Mouse (Mus musculus) neural tube, embryonic 11.5 days (tissue): Measurements from ENCODE around the gene Gm1604a. TPM values are rescaled to one million over a fixed set of nuclear protein-coding genes. Genes with fewer than 3 reads are reported as not detected.
"Not testable (repeated sequence)": the region's sequence is repeated elsewhere in the genome, so short reads cannot be mapped to it uniquely, and the experiment has no call there.

Experiments used
- ATAC-seq: fragments of 200-750 bp; cut with Nextera tagmentation; 2 replicates; pipeline ENCODE4 v1.8.0; 2017; ENCODE audit warnings: moderate number of reproducible peaks, mild to moderate bottlenecking, moderate TSS enrichment, moderate library complexity; ENCODE audit not compliant: insufficient read depth, low FRiP score, low TSS enrichment
- DNase-seq: peaks from one replicate; pipeline ENCODE4 v3.0.0-alpha.2; 2015; ENCODE audit warnings: low spot score
- H3K27ac ChIP-seq: fragments of 300-500 bp; sonication (generic); 2 replicates; pipeline ENCODE4 v1.5.1; 2014; ENCODE audit warnings: low read depth, mild to moderate bottlenecking, low read length
- H3K27me3 ChIP-seq: fragments of 300-500 bp; sonication (generic); 2 replicates; pipeline ENCODE4 v1.6.1; 2014; ENCODE audit warnings: mild to moderate bottlenecking, low read length, mixed read lengths; ENCODE audit not compliant: control insufficient read depth, insufficient read depth
- H3K36me3 ChIP-seq: fragments of 300-500 bp; sonication (generic); 2 replicates; pipeline ENCODE4 v1.6.1; 2014; ENCODE audit warnings: mild to moderate bottlenecking, low read length, moderate library complexity, mixed read lengths; ENCODE audit not compliant: control insufficient read depth, insufficient read depth
- H3K4me1 ChIP-seq: fragments of 300-500 bp; sonication (generic); 2 replicates; pipeline ENCODE4 v1.6.1; 2014; ENCODE audit warnings: low read length, mixed read lengths; ENCODE audit not compliant: control insufficient read depth, insufficient read depth
- H3K4me2 ChIP-seq: fragments of 300-500 bp; sonication (generic); 2 replicates; pipeline ENCODE4 v1.6.1; 2014; ENCODE audit warnings: low read depth, mild to moderate bottlenecking, moderate library complexity
- H3K4me3 ChIP-seq: fragments of 300-500 bp; sonication (generic); 2 replicates; pipeline ENCODE4 v1.5.1; 2014; ENCODE audit warnings: low read depth, low read length
- H3K9ac ChIP-seq: fragments of 300-500 bp; sonication (generic); 2 replicates; pipeline ENCODE4 v1.6.1; 2014; ENCODE audit warnings: mild to moderate bottlenecking, low read length
- H3K9me3 ChIP-seq: fragments of 300-500 bp; sonication (generic); 2 replicates; pipeline ENCODE4 v1.6.1; 2016; ENCODE audit warnings: low read length; ENCODE audit not compliant: control insufficient read depth
- WGBS: fragments of 180-500 bp; shearing (Covaris S2); extraction: QIAGEN DNeasy Blood & Tissue Kit; methylation state at CpG from one replicate; pipeline ENCODE4 v1.1.7; 2014; 5-methylcytosine and 5-hydroxymethylcytosine counted together
- polyA plus RNA-seq: library from polyadenylated mRNA; unstranded; fragments of >200 nt; fragmentation: Nextera tagmentation; extraction: Ambion mirVana; gene quantifications from 2 replicates; pipeline ENCODE4 v1.2.1, GENCODE M21; 2014

Gene Gm1604a
- polyA plus RNA-seq, 1 experiment from 2014 or later, result not detected

- H3K9ac ChIP-seq, DNase-seq, ATAC-seq, H3K36me3 ChIP-seq, H3K4me1 ChIP-seq, H3K27ac ChIP-seq, H3K27me3 ChIP-seq, H3K4me3 ChIP-seq, H3K4me2 ChIP-seq, H3K9me3 ChIP-seq: not testable (repeated sequence)
- 75% methylated on average over 3 of the region's 6 CpGs for WGBS
Observed at GRCm38 (mm10) chr17:7030622-7031174, 5.3 kb downstream of the Gm1604a start.

- not testable (repeated sequence) for H3K4me1 ChIP-seq, ATAC-seq
- 67% methylated on average over 3 of the region's 17 CpGs for WGBS
Observed at GRCm38 (mm10) chr17:7033192-7034166, 8.1 kb downstream of the Gm1604a start.

GRCm38 (mm10) chr17:7068997-7069539, 43.7 kb downstream of the Gm1604a start:
- H3K9me3 ChIP-seq, H3K27ac ChIP-seq, H3K9ac ChIP-seq, H3K4me1 ChIP-seq, H3K36me3 ChIP-seq, DNase-seq, ATAC-seq, H3K27me3 ChIP-seq, H3K4me2 ChIP-seq, H3K4me3 ChIP-seq: not testable (repeated sequence)
- 54% methylated on average over 2 of the region's 4 CpGs for WGBS

More at GRCm38 (mm10) chr17:7033192-7034166, 8.1 kb downstream of the Gm1604a start:
- H3K4me3 ChIP-seq, DNase-seq, H3K27ac ChIP-seq, H3K36me3 ChIP-seq, H3K9ac ChIP-seq, H3K27me3 ChIP-seq, H3K4me2 ChIP-seq, H3K9me3 ChIP-seq: not testable (repeated sequence)

- peak; percentile 8 for DNase-seq
- not testable (repeated sequence) for H3K4me2 ChIP-seq, ATAC-seq, H3K9ac ChIP-seq, H3K4me1 ChIP-seq, H3K27me3 ChIP-seq, H3K27ac ChIP-seq, H3K36me3 ChIP-seq, H3K9me3 ChIP-seq, H3K4me3 ChIP-seq
- 58% methylated on average over 5 of the region's 7 CpGs for WGBS
Observed at GRCm38 (mm10) chr17:7069561-7070240, 44.3 kb downstream of the Gm1604a start.

GRCm38 (mm10) chr17:7074494-7074893, 49.1 kb downstream of the Gm1604a start:
- not testable (repeated sequence) for H3K36me3 ChIP-seq, H3K27me3 ChIP-seq, H3K9me3 ChIP-seq, H3K4me1 ChIP-seq, H3K4me2 ChIP-seq, H3K27ac ChIP-seq, H3K9ac ChIP-seq, H3K4me3 ChIP-seq
- peak; percentile 6 for DNase-seq
- ATAC-seq, result peak; percentile 53; the same call in 1 of the 2 replicates
- WGBS, result 61% methylated on average over 3 of the region's 3 CpGs

- ATAC-seq, H3K36me3 ChIP-seq, H3K9ac ChIP-seq, H3K4me2 ChIP-seq, H3K27ac ChIP-seq, H3K9me3 ChIP-seq, H3K4me1 ChIP-seq, H3K4me3 ChIP-seq, DNase-seq, H3K27me3 ChIP-seq: not testable (repeated sequence)
- WGBS, result 88% methylated on average over 5 of the region's 6 CpGs
Observed at GRCm38 (mm10) chr17:7075519-7075918, 50.2 kb downstream of the Gm1604a start.

GRCm38 (mm10) chr17:7079558-7079957, 54.2 kb downstream of the Gm1604a start:
- H3K4me1 ChIP-seq, H3K9me3 ChIP-seq, H3K36me3 ChIP-seq, H3K4me3 ChIP-seq, H3K4me2 ChIP-seq, H3K27ac ChIP-seq, H3K9ac ChIP-seq, ATAC-seq, H3K27me3 ChIP-seq, DNase-seq: not testable (repeated sequence)
- WGBS, result 0% methylated on average over 1 of the region's 4 CpGs

GRCm38 (mm10) chr17:7084523-7084922, 59.2 kb downstream of the Gm1604a start:
- H3K9me3 ChIP-seq, H3K4me1 ChIP-seq, H3K27ac ChIP-seq, H3K27me3 ChIP-seq, H3K36me3 ChIP-seq, DNase-seq, H3K4me3 ChIP-seq, ATAC-seq, H3K4me2 ChIP-seq, H3K9ac ChIP-seq: not testable (repeated sequence)
- WGBS, result no CpG with 5 or more reads among the region's 5 CpGs
